Mouse (Mus musculus) bone marrow macrophage, adult 2 months (primary cell): Measurements from ENCODE around the gene Slc24a3. TPM values are rescaled to one million over a fixed set of nuclear protein-coding genes. Genes with fewer than 3 reads are reported as not detected.
A peak's percentile ranks its signal among the peaks of the same experiment; 100 is the strongest.

ENCODE experiments used
- H3K27ac ChIP-seq: 2 replicates; pipeline ENCODE4 v1.5.1; 2012; ENCODE audit warnings: low read depth, low read length; ENCODE audit not compliant: insufficient read depth
- H3K4me1 ChIP-seq: 2 replicates; pipeline ENCODE4 v1.6.1; 2012; ENCODE audit warnings: low read length; ENCODE audit not compliant: control insufficient read depth, insufficient read depth
- H3K4me3 ChIP-seq: 2 replicates; pipeline ENCODE4 v1.5.1; 2012; ENCODE audit warnings: mild to moderate bottlenecking, low read length, moderate library complexity; ENCODE audit not compliant: insufficient read depth
- CTCF ChIP-seq: IDR thresholded peaks from 2 replicates; pipeline ENCODE4 v1.5.1; 2012; ENCODE audit warnings: low read depth, mild to moderate bottlenecking, low read length, moderate library complexity
- POLR2A ChIP-seq: IDR thresholded peaks from 2 replicates; pipeline ENCODE4 v1.6.1; 2012; ENCODE audit warnings: mild to moderate bottlenecking, low read depth, low read length, borderline replicate concordance
- polyA plus RNA-seq: library from polyadenylated mRNA; stranded (reverse); fragments of >200 nt; gene quantifications from 2 replicates; pipeline ENCODE4 v1.2.4, GENCODE M21; 2012; ENCODE audit not compliant: missing spikeins, insufficient read depth, insufficient read length

Gene Slc24a3
- polyA plus RNA-seq = 2.5 and 3.0 TPM in 2 replicates

DNA sequence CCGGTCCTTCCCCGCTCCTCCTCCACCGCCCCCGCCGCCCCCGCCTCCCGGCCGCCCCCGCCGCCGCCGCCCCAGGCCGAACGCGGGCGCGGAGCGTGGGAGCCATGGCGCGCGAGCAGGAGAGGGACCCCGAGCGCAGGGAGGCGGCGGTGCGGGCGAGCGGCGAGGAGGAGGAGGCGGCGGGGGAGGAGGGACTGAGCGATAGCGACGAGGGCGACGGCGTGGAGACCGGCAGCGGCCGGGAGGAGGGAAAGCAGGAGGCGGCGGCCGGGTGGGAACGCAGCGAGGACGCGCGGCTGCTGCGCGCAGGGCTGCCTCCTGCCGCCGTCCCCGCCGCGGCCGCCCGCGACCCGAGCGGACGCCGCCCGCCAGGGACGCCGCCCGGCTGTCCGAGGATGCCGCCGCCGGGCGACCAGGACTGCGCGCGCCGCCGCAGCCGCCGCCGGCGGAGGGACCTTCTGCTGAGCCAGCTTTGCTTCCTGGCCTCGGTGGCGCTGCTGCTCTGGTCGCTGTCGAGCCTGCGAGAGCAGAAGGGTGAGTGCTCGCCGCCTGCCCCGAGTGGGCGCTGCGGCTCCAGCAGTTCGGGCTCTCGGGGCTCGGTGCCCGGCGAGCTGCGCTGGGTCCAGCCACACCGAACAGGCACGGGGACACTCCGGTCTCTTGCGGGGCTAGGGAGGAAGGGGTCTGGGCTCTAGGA is at the start of gene Slc24a3:
Gene Slc24a3, plus strand, starts transcription at position 91 of the 697 bp plus-strand sequence.
- Histone ChIP-seq H3K4me3 (peak within 1 kb of the TSS; percentile 53), H3K4me1 (peaks cover 4% of the 10 kb centered on the region; the same call in 1 of the 2 replicates), H3K27ac (no peak within 1 kb of the TSS)
- TF ChIP-seq POLR2A = no peak
- TF ChIP-seq CTCF = no peak

DNA sequence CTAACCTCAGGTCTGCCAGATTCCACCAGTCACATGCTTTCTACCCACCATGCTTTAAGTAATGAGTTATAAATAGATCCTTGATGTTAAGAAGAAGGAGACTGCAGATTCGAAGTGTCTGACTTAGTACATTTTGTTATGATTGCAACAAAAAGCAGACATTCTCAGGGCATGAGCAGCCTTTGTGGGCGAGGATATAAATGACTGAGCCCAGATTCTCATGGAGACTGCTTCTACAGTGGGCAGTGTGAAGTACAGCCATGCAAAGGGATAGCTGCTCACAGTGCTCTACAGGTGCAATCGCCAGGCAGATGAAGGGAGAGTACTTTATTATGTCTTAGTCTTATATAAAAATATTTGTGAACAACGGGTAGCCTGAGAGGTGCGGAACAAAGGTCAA is 49.8 kb upstream of the Slc24a3 start:
- Histone ChIP-seq H3K4me1 (no peaks in the 10 kb centered on the region), H3K4me3 (no peak overlapping the region), H3K27ac (no peak overlapping the region)
- TF ChIP-seq CTCF (no peak), POLR2A (no peak)

DNA sequence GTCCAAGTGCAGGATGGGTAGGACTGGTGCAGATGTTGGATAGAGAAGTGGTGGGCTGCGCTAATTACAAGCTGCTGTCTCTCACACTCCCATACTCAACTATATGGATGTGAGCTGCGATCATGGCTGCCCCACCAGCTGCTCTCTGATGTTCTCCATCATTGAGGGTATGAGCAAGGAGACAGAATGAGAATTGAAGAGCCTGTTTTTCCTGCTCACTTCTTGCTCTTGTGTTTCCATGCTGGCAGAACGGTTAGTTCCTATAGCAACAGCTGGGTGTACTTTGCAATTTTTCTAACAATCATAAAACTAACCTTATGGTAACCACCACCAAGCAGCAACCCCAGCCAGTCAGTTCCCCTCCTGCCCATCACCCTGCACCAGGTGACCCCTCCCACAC is 39.8 kb upstream of the Slc24a3 start:
- no peak overlapping the region for H3K4me3 ChIP-seq
- no peak for TF ChIP-seq CTCF
- no peak for TF ChIP-seq POLR2A
- no peaks in the 10 kb centered on the region for H3K4me1 ChIP-seq
- no peak overlapping the region for H3K27ac ChIP-seq

DNA sequence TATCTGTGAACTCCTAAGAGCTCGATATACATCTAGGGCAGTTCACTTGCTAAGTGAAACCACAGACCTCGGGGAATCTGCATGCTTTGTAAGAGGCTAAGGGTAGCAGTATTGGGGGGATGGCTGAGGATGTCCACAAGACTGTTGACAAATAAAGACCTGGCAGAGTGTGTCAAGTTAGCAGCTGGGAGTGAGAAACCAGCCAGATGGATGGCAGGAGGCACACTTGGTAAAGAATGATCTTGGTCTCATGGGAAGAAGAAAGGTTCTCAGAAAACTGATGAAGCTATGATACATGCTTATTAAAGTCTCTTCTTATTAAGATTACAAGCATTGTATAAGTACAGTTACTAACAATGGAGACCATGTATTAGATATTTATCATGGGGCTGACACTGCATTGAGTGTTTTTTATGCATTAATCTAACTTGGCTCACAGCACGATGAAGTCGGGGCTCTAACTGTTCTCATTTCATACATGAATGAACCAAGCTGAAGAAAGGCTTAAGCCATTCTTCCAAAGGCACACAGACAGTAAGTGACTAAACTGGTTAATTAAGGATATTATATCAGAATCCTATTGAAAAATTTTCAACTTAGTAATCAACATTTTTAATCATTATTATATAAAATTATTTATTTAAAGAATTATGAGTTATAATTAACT is 30.8 kb upstream of the Slc24a3 start:
- H3K4me1 ChIP-seq = no peaks in the 10 kb centered on the region

DNA sequence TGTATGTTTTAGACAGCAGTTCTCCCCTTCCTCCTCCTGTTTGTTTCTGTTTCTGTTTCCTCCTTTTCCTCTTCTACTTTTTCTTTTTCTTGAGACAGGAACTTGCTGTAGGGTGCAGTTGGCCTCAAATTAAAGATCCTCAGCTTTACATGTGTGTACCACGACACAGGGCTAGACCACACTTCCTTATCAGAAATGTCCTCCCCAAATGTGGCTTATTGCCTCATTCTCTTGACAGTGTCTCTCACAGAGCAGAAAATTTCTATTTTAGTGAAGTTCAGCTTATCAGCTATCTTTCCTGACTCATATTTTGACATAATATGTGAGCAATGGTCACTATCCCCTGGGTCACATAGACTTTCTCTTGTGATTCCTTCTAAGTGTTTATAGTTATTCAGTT is 17.1 kb upstream of the Slc24a3 start:
- H3K27ac ChIP-seq = no peak overlapping the region
- no peak overlapping the region for H3K4me3 ChIP-seq
- peaks cover 4% of the 10 kb centered on the region for H3K4me1 ChIP-seq
- TF ChIP-seq POLR2A (no peak), CTCF (no peak)

More for the DNA sequence above, 30.8 kb upstream of the Slc24a3 start:
- TF ChIP-seq CTCF (no peak), POLR2A (no peak)
- Histone ChIP-seq H3K27ac (no peak overlapping the region), H3K4me3 (no peak overlapping the region)

DNA sequence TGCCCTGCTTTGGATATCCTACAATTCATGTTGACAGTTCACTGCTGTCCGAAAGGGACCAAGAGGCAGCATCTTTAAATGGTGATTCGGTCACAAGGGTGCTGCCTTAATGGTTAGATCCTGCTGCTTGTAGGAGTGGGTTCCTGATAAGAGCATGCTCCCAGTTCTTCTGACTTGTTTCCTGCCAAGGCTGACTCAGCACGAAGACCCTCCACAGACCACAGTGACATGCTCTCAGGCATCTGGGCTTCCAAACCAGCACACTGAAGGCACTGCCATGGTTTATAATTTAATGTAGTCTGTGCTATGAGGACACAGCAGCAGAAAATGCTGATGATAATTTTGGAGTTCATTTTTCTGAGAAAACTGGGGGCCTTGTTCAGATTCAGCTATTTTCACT is 16.7 kb upstream of the Slc24a3 start:
- H3K27ac ChIP-seq = no peak overlapping the region
- no peak overlapping the region for H3K4me3 ChIP-seq
- peaks cover 4% of the 10 kb centered on the region for H3K4me1 ChIP-seq
- TF ChIP-seq POLR2A (no peak), CTCF (no peak)

DNA sequence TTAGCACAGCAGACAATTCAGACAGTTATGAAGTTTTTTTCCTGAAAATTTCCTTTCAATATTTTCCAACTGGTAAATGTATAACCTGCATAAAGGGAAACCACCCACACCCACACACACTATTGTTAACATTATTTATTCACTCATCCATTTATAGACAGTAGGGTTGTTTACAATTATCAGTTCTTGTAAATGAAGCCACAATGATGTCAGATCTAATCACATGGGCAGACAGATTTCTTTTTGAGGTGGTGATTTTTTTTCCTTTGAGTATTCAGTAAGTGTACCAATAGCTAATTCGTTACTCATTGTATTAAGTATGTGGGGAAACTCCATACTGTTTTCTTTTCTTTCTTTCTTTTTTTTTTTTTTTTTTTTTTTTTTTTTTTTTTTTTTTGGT is 15.3 kb upstream of the Slc24a3 start:
- no peak overlapping the region for H3K4me3 ChIP-seq
- TF ChIP-seq POLR2A = no peak
- TF ChIP-seq CTCF = no peak
- H3K4me1 ChIP-seq = peaks cover 4% of the 10 kb centered on the region
- H3K27ac ChIP-seq = no peak overlapping the region

DNA sequence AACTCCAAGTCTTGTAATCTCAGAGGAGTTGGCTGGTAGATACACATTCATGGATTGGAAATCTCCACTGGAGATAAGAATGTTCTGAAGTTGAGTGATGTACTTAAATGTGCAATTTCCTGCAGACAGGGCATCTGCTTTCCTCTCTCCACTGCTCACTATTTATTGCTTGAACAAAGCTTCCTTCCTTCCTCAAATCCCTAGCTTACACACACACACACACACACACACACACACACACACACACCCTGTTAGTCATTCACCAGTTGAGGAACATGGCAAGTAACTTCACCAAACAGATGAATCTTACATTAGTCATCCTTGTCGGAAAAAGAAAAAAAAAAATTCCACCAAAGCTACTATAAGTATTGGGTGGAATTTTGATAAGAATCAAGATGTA is 8.6 kb upstream of the Slc24a3 start:
- H3K27ac ChIP-seq = no peak overlapping the region
- TF ChIP-seq POLR2A (no peak), CTCF (no peak)
- H3K4me1 ChIP-seq = peaks cover 9% of the 10 kb centered on the region; the same call in 1 of the 2 replicates
- no peak overlapping the region for H3K4me3 ChIP-seq

DNA sequence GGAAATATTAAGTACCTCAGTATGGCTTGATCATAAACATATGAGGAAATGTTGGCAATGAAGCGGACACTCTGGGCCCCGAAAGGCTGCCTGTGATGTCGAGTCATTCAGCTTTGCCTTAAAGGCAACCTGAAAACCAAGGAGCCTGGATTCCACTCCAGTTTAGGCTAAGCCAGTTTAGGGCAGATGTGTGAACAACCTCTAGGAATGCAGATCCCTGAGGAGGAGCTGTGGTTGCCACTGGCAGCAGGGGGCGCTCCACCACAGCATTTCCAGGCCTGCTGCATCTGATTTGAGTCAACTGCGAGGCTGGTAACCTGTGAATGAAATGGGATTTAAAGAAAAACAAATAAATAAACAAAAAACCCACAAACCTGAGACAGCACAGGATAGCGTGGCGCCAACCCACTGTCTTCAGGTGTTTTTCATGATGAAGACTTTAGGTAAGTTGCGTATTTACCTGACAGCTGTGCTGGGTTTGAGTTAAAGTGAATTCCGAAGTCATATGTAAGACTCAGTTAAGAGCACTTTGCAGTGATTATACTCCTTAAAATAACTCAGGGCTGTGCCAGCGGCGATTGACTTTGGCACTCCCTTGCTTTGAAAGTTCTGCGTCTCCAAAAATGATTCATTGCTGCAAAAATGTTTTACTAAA is 6.4 kb upstream of the Slc24a3 start:
- Histone ChIP-seq H3K4me3 (no peak overlapping the region), H3K4me1 (peaks cover 9% of the 10 kb centered on the region; the same call in 1 of the 2 replicates), H3K27ac (no peak overlapping the region)
- TF ChIP-seq CTCF = peak; percentile 91
- TF ChIP-seq POLR2A = no peak

DNA sequence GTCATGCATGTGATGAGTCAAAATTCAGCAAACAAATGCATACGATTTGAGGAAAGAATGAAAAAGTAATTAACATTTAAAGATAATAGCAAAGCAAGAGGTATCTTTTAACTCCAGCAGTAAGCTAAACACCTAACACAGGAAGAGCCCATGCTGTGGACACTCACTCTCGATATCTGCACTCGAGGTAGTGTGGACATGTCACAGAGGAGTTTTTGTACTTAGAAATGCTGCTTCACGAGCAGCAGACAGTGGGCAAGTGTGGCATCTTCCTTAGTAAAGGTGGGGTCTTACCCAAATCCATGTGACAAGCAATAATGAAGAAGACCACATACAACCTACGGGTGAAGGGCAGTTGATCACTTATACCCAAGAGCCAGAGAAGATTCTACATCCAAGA is 3.5 kb upstream of the Slc24a3 start:
- TF ChIP-seq CTCF = no peak
- TF ChIP-seq POLR2A = no peak
- H3K4me3 ChIP-seq = no peak overlapping the region
- H3K4me1 ChIP-seq = peaks cover 8% of the 10 kb centered on the region; the same call in 1 of the 2 replicates
- H3K27ac ChIP-seq = no peak overlapping the region
